Mouse (Mus musculus) frontal cortex, postnatal 14 days (tissue): ENCODE measurements around the gene Mt1.

Source experiments
- DNase-seq, 2 experiments: peaks; one replicate each; pipeline ENCODE4 v3.0.0; 2022; ENCODE audit warnings: low spot score in 2 of 2

Gene Mt1

DNA sequence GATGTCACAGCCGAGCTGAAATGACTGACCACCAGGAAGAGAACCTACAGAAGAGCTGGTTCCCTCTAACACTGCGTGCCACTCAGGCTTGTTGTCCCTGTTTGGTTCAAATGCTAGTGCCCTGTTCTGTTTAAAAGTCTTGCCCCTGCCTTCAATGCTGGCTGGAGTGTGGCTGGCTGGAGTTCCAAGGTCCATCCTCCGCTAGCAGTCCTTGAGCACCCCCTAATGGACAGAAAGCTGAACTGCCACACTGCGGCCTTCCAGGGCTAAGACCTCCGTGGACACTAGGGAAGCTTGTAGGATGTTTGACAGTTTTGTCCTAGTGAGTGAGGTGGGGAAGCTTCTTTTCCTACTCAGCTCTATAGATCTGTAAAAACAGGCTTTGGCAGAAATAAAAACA, 26.9 kb downstream of the Mt1 start:
- DNase-seq: no peak

GRCm38 (mm10) chr8:94206256-94206655, 27.4 kb downstream of the Mt1 start:
- DNase-seq: no peak

GRCm38 (mm10) chr8:94207491-94207890, 28.6 kb downstream of the Mt1 start:
- DNase-seq: no peak

- no peak for DNase-seq
Observed at GRCm38 (mm10) chr8:94209639-94210038, 30.8 kb downstream of the Mt1 start.

DNA sequence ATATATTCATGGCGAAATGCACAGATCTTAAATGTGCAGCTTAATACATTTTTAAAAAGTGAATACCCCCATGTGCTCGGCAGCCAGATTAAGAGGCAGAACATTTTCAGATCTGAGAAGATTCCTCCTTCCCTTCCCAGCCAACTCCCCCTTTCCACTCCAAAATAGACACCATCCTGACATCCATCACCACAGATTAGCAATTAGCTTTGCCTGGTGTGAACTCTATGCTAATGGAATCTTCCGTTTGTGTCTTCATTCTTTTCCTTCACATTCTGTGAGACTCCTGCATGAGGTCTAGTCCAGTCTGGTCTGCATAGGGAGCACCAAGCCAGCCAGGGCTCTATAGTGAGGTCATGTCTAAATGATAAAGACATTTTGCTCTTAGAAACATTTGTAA, 31.3 kb downstream of the Mt1 start:
- DNase-seq: no peak

GRCm38 (mm10) chr8:94213819-94214218, 34.9 kb downstream of the Mt1 start:
- DNase-seq: no peak

- DNase-seq: peak; percentile 98
Observed at GRCm38 (mm10) chr8:94214252-94215173, 35.6 kb downstream of the Mt1 start, which contains the start of gene Nup93. Gene Nup93, plus strand, starts transcription at chr8:94214564.

DNA sequence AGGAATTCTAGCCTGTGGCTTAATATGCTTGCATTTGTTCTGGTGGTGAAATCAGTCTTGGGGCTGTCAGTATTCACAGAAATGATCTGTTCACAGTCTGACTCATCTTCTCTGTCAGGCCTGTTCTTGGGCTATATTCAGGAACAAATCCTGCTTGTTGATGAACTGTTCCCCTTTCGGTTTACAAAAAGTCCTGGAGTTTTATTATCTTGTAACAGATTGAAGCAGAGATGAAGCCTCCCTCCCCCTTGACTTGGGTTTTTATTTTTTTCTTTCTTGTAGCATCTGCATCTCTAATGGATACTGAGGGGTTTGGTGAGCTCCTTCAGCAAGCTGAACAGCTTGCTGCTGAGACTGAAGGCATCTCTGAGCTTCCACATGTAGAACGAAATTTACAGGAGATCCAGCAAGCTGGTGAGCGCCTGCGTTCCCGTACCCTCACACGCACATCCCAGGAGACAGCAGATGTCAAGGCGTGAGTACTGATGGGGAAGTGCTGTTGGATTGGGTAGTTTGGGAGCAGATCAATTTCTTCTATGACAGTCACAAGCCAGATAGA, 48.6 kb downstream of the Mt1 start:
- DNase-seq: no peak
